Mouse (Mus musculus): ENCODE results near the gene Flad1.
A peak's percentile ranks its signal among the peaks of the same experiment; 100 is the strongest.

The Flad1 gene

GRCm38 (mm10) chr3:89395806-89396653, 15.6 kb downstream of the Flad1 start:
- DNase-seq (ENCODE audit: low spot score in 2 of 2): peak; percentile 56 to 75

DNA sequence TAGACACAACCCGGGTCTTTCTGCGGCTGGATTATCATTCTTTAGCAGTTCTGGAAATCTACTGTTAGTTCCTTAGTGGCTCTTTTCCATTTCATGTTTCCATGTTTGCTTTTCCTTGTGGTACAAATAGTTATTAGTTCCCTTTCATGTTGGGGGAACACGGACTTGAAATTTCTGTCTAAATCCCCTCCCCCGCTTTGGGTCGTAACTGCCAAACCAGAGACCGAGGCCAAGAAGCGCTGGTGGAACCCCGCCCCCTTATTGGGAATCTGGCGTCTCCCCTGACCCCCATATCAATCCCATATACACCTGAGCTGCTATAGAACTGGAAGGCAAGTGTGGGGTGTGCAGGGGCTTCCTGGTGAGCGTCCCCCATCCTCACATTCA, 16.3 kb downstream of the Flad1 start:
- peak in 1 of 2 experiments; percentile 24 for DNase-seq (ENCODE audit: low spot score in 2 of 2)

DNA sequence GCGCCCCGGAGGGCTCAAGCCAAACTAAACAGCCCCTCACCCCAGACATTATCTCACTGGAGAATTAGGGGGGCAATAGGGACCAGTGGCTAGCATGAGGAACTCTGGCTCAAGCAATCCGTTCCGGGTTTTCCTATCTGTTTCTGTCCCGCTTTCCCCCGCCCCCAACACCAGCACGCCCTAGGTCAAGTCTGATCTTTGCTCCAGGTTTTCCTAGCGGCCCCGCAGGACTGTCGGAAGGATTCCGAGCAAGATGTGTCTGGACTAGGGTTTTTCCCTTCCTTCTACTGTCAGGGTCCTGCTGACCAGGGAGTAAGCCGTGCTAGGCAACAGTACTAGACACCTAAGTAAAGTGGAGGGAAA, 16.8 kb downstream of the Flad1 start:
- peak; percentile 80 to 83 for DNase-seq (ENCODE audit: low spot score in 2 of 2)

DNA sequence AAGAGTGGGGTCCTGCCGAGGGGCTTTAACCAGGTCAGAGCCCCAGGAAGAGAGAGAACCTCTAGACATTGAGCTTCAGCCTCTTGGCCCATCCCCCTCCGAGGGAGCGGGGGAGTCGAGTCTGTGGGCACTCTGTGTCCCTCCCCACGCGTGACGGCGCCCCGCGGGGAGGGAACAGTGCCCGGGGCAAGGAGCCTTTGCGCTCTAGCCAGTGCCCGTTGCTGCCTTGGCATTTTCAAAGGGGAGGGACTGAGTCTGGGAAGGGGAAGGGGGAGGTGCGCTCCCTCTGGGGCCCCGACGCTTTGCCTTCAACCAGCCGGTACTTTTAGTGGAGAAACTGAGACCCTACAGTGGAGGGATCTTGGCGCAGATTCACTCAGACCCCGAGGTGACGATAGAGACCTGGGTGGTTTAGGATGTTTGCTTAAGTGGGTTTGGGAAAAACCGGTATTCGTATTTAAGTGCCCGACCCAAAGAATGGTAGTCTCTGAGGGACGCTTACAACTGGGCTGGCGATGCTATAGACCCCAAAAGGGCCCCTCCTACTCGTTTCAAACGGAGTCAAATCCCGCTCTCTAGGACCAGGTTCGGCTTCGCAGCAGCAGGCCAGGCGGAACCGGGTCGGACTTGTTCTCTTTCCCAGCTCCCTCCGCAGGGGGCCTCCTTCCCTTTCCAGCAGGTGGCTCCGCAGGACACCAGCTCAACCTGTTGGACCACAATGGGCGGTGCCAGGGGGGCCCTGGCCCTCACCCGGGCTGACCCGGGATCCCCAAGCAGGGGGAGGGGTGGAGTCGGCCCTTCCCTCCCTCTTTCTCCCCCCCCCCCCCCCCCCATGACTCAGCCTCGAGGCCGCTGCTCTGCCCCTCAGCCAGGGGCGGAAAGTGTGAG, 17.4 kb downstream of the Flad1 start, which contains the start of gene Zbtb7b:
TSS of gene Zbtb7b (minus strand) at position 771 of the 888 bp plus-strand sequence.
- peak; percentile 79 to 82 for DNase-seq (ENCODE audit: low spot score in 2 of 2)

GRCm38 (mm10) chr3:89393605-89394004, 18.1 kb downstream of the Flad1 start:
- peak; percentile 98 for DNase-seq (ENCODE audit: low spot score in 2 of 2)

DNA sequence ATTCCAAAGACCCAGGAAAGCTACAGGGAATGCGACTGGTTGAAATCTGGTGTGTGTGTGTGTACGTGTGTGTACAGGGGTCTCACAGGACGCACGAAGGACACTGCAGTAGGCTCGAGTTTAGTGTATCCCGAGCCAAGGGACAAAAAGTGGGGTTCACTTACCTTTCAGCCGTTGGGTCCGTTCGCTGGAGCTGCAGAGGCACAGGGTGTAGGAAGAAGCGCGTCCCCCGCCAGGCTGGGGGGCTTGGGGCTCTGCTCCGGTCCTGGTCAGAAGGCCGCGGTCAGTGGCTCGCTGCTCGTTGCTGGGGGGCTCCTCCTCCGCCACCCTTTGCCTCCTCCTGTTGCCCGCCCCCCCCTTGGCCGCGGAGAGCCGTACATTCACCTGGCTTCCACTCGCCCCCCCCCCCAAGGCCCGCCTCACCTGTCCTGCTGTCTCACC, 18.8 kb downstream of the Flad1 start:
- peak in 1 of 2 experiments; percentile 40 for DNase-seq (ENCODE audit: low spot score in 2 of 2)

- peak in 1 of 2 experiments; percentile 62 for DNase-seq (ENCODE audit: low spot score in 2 of 2)
Measured at GRCm38 (mm10) chr3:89391663-89392511, 19.8 kb downstream of the Flad1 start.

- DNase-seq (ENCODE audit: low spot score in 2 of 2): peak in 1 of 2 experiments; percentile 40
Measured at GRCm38 (mm10) chr3:89390699-89391662, 20.7 kb downstream of the Flad1 start.

DNA sequence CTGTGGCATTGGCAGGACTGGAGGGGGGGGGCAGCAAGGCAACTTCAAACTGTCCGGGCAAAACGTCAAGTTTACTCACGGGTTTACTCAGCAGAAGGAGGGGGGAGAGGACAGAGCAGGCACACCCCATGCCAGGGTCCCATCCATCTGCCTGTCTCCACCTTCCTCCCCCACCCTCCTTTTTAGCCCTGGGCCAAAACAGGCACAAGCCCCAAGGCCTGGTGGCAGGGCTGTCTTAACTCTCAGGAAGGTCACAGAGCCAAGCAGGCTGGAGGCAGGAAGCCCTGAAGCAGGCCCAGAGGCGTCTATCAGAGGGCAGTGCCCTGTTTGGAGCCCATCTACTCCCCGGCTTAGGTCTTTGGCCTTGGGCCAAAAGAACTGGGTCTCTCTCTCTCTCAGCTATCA, 21.6 kb downstream of the Flad1 start:
- peak in 1 of 2 experiments; percentile 48 for DNase-seq (ENCODE audit: low spot score in 2 of 2)

DNA sequence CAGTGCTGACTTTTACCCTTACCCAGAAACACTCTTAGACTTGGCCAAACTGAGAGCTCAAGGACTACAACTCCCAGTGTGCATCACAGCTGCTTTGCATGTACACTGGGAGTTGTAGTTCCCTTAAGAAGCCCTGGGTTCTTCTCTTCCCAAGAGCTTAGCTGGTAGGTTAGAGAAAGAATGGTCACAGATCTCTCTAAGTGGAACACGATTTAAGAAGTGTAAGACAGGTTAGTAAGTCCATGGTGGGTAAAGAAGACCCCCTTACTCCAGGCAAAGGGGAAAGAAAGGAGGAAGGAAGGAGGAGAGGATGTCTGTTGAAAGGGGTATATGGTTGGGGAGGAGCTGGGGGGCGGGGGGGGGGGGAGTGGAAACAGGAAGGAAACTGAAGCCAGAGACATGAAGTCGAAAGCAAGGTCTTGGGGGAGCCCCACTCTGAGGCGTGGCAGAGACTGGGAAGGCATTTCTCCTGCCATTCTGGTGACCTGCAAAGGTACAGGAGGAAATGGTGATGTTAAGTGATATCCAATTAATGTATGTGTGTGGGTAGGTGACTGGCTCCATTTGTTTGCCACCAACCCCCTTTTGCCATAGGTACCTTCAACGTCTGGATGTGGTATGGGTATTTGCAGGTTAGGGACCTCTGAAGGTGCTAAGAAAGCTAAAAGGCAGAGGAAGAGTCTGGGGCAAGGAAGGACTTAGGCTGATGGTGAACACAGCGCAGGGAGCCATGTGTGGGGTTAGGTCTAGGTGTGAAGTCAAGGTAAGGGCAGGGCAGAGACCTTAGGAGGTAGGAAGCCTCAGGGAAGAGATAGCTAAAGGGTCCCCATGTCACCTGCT, 22.5 kb downstream of the Flad1 start:
- DNase-seq (ENCODE audit: low spot score in 2 of 2): peak; percentile 42 to 71

DNA sequence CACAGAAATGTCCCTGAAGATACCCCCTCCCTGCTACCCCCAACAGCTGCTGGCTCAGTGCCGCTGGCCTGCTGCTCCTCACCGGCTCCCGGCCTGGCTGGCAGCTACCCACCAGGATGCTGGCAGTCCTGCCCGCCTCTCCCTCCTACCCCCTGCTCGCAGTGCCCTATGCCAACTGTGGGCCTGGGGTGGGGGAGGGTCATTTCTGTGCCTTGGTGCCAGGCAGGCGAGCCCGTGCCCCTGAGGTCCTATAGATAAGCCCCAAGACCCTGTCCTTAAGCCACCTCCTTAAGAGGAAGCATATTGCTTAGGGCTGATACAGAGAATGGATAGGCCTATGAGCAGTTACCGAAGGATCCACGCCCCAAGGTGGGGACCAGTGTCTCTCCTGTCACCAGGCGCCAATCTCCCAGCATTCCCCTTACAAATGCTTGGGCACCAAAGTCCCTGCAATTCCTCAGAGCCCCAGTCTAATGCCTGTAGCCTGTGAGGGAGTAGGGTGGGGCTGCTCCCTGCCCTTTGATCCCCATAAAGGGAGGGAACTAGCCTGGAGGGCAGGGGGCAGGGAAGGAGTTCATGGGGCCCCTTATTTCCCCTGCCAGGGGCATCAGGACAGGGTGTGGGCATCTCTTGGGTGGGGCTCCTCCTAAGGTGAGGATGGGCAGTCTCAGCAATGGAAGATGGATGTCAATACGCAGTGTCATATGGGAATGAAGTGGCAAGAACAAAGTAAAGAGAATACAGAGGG, 23.4 kb downstream of the Flad1 start:
- DNase-seq (ENCODE audit: low spot score in 2 of 2): peak; percentile 77 to 82

DNA sequence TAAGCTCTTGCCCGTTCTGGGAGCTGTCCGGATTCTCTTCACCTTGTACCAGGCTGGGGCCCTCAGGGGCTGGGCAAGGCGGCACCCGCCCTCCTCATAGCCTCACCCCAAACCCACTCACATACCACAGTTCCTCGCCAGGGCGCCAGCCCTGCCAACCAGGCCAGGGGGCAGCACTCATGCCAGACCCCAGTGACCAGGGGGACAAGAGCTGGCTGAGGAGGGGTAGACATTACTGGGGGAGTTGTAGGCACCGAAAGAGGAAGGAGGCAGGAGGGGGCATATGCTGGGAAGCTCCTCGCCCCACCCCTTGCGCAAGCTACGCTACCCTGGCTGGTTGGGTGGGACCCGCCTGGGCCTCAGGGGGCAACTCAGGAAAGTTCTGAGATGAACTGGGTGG, 24.0 kb downstream of the Flad1 start:
- DNase-seq (ENCODE audit: low spot score in 2 of 2): peak in 1 of 2 experiments; percentile 38

DNA sequence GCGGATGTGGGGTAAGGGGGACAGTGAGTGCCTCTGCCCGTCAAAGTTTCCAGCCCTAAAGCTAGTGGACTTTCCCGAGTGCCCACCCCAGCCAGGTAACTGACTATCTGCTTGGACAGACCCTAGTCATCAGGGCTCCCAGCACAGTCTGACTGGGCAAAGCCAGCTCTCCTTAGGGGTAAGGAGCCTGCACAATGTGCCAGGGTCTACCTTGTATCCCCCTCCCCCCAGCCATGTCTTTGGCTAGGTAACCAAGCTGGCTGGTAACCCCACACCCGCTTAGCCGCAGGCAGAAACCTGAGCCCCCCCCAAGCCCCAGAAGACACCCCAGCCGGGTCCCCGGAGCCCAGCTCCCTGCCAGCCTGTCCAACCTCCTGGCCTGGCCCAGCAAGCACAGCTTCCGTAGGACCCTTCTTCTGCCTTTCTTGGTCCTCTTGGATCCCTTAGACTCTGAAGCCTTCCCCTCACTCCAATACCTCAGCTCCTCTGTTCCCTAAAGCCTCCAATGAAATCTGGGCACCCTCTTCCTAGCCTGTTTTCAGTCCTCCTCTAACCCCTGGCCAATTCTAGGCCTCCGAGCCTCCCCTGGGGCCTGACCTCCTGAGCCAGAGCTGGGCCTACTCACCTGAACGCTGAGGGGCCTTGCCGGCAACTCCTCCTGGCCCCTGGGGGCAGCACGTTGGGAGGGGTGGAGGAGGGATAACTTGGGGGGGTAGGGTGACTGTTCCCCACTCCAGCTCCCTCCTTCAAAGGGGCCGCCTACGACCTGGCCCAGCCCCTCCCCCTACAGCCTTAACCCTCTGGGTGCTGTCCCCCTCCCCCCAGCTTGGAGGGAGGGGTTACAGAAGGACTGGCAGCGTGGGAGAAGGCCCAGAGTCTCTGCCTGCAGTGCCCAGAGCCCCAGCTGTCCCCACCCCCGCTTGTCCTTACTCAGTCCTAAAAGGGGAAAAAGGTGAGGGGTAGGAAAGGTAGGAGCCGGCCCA, 24.9 kb downstream of the Flad1 start:
- DNase-seq (ENCODE audit: low spot score in 2 of 2): no peak

DNA sequence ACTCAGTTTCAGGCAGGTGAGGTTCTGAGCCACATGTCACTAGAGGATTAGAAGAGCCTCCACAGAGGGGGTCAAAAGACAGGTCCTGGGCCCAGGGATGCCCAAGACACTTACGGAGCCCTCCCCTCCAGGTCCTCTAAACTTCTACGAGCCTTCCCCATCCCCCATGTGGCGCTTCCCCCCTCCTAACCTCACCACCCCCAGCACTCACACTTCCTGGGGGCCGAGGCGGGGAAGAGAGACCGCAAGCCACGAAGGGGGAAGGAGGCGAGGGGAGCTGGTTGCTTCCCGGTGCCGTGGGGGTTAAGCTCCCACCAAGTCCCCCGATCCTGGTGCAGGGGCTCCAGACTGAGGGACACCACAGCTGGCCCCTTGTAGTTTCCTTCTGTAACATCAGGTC, 26.2 kb downstream of the Flad1 start:
- DNase-seq (ENCODE audit: low spot score in 2 of 2): no peak

DNA sequence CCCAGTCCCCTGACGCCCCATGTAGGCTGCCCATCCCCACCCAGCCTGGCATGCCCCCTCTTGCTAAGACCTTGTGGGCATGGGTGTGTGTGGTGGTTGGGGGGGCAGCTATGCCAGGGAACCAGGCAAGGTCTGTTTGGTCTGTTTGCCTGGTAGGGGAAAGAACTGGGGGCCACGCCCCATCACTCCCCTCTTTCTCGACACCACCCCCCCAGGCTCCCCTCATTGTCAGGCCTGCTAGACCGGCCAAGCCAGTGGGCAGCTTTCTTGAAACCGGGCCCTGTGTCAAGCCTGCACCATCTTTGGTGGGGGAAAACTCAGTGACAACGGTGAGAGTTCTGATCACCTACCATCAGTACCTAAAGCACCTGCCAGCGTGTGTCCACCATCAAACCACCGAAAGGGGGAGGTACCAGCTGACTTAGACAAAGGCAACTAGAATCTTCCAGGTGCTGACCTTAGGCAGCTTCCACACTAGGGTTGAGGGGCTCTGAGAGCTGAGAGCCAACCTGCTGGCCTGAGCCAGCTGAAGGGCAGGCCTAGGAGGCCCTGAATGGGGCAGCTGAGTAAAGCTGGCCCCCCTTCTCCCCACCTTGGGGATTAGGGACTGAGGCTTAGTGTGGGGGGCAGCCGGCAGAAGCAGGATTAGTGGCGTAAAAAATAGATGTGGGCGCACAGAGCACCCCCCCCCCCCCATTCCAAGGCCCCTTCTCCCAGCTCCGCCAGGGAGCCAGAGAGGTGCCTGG, 27.2 kb downstream of the Flad1 start:
- DNase-seq (ENCODE audit: low spot score in 2 of 2): no peak

DNA sequence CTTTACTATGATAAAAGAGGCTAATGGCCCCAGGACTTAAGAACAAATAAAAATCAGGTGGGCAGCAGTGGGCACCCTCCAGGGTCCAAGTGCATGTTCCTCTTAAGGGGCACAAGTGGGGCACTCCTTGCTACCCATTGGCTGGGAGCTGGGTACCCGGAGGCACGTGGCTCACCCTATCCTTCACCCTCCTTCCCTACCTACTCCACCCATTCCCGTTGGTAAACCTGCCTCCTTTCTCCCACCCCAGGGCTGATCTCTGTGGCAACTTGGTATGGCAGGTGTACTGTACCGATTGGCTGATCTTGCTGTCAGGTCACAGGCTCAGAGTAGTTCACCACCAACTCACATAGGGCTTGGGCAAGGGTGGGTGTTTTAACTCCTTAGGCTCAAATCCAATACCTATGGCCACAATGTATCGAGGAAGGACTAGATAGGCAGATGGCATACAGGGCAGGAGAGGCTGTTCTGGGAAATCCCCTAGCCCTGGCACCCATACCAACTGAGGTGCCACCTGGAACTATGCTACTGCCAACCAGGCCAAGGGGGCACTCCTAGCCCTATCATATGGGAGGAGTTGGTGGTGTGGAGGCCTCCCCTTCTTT, 27.9 kb downstream of the Flad1 start:
- no peak for DNase-seq (ENCODE audit: low spot score in 2 of 2)
